Mouse (Mus musculus) hindbrain, postnatal 0 days (tissue): ENCODE measurements around the gene Bmp3. TPM values are rescaled to one million over a fixed set of nuclear protein-coding genes. Genes with fewer than 3 reads are reported as not detected.

Experiments
- ATAC-seq: fragments of 200-750 bp; cut with Nextera tagmentation; 2 replicates; pipeline ENCODE4 v1.8.0; 2017; ENCODE audit warnings: mild to moderate bottlenecking, moderate TSS enrichment, moderate library complexity
- DNase-seq: peaks from one replicate; pipeline ENCODE4 v3.0.0-alpha.2; 2015; ENCODE audit warnings: low spot score
- H3K27ac ChIP-seq: fragments of 300-500 bp; sonication (generic); 2 replicates; pipeline ENCODE4 v1.5.1; 2014; ENCODE audit warnings: mild to moderate bottlenecking
- H3K27me3 ChIP-seq: fragments of 300-500 bp; sonication (generic); 2 replicates; pipeline ENCODE4 v1.6.1; 2014; ENCODE audit warnings: low read length, mixed read lengths; ENCODE audit not compliant: insufficient read depth
- H3K36me3 ChIP-seq: fragments of 300-500 bp; sonication (generic); 2 replicates; pipeline ENCODE4 v1.6.1; 2014; ENCODE audit warnings: low read length, mixed read lengths; ENCODE audit not compliant: insufficient read depth
- H3K4me1 ChIP-seq: fragments of 300-500 bp; sonication (generic); 2 replicates; pipeline ENCODE4 v1.6.1; 2014; ENCODE audit warnings: antibody characterized with exemption, low read length, mixed read lengths; ENCODE audit not compliant: insufficient read depth
- H3K4me2 ChIP-seq: fragments of 300-500 bp; sonication (generic); 2 replicates; pipeline ENCODE4 v1.6.1; 2014; ENCODE audit warnings: low read depth, mild to moderate bottlenecking, low read length, moderate library complexity, mixed read lengths
- H3K4me3 ChIP-seq: fragments of 300-500 bp; sonication (generic); 2 replicates; pipeline ENCODE4 v1.5.1; 2014; ENCODE audit warnings: low read length
- H3K9ac ChIP-seq: fragments of 300-500 bp; sonication (generic); replicated peaks from 2 replicates; pipeline ENCODE4 v1.6.1; 2014; ENCODE audit warnings: mild to moderate bottlenecking, low read length, moderate library complexity, mixed read lengths
- H3K9me3 ChIP-seq: fragments of 300-500 bp; sonication (generic); 2 replicates; pipeline ENCODE4 v1.6.1; 2016; ENCODE audit warnings: low read length, mixed read lengths
- CTCF ChIP-seq: IDR thresholded peaks from 2 replicates; pipeline ENCODE4 v1.5.1; 2016; ENCODE audit warnings: antibody characterized with exemption, control low read depth, low read depth
- WGBS: fragments of 180-500 bp; shearing (Covaris S2); extraction: QIAGEN DNeasy Blood & Tissue Kit; methylation state at CpG from one replicate; pipeline ENCODE4 v1.1.7; 2014; 5-methylcytosine and 5-hydroxymethylcytosine counted together
- polyA plus RNA-seq: library from polyadenylated mRNA; unstranded; fragments of >200 nt; fragmentation: Nextera tagmentation; extraction: Ambion mirVana; gene quantifications from 2 replicates; pipeline ENCODE4 v1.2.1, GENCODE M21; 2015
- total RNA-seq: library from RNA; depleted of rRNA; stranded (reverse); fragments of >200 nt; gene quantifications from 2 replicates; pipeline ENCODE4 v1.2.3, GENCODE M21; 2014

Bmp3 gene
- total and polyA plus RNA-seq, 2 experiments from 2014 or later: 1.6 to 4.8 TPM

DNA sequence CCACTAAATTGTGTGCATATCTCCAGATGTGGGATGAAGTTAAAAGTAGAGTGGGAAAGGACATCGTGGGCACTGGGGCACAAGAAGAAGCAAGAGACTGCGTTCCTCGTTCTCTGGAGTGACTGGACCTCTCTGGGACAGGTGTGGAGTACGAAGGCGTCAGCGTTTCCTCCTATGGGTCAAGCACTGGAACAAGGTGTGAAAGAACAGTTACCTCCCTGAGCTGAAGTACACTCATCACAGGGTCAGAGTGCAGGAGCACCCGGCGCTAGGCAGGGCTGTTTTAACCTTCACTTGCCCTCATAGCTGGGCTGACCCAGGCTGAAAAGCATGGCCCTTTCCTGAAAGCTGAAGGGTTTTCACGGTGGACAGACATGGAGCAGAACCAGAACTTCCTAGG lies 20.5 kb upstream of the Bmp3 start:
- no peaks in the 10 kb centered on the region for H3K9me3 ChIP-seq
- H3K27ac ChIP-seq: no peak overlapping the region
- H3K4me1 ChIP-seq: no peaks in the 10 kb centered on the region
- no peak overlapping the region for H3K9ac ChIP-seq
- H3K27me3 ChIP-seq: no peaks in the 10 kb centered on the region
- ATAC-seq (no peak), DNase-seq (no peak)
- no peak overlapping the region for H3K4me2 ChIP-seq
- TF ChIP-seq CTCF: no peak
- no peak overlapping the region for H3K4me3 ChIP-seq
- 83% methylated on average over 9 of the region's 9 CpGs for WGBS
- H3K36me3 ChIP-seq: no peaks in the 10 kb centered on the region

GRCm38 (mm10) chr5:98834300-98834699 lies 19.9 kb upstream of the Bmp3 start:
- Histone ChIP-seq H3K9ac (no peak overlapping the region), H3K4me2 (no peak overlapping the region), H3K36me3 (no peaks in the 10 kb centered on the region), H3K4me1 (no peaks in the 10 kb centered on the region), H3K4me3 (no peak overlapping the region), H3K27ac (no peak overlapping the region), H3K27me3 (no peaks in the 10 kb centered on the region), H3K9me3 (no peaks in the 10 kb centered on the region)
- no peak for DNase-seq
- ATAC-seq: no peak
- WGBS: 85% methylated on average over 6 of the region's 6 CpGs
- no peak for TF ChIP-seq CTCF

DNA sequence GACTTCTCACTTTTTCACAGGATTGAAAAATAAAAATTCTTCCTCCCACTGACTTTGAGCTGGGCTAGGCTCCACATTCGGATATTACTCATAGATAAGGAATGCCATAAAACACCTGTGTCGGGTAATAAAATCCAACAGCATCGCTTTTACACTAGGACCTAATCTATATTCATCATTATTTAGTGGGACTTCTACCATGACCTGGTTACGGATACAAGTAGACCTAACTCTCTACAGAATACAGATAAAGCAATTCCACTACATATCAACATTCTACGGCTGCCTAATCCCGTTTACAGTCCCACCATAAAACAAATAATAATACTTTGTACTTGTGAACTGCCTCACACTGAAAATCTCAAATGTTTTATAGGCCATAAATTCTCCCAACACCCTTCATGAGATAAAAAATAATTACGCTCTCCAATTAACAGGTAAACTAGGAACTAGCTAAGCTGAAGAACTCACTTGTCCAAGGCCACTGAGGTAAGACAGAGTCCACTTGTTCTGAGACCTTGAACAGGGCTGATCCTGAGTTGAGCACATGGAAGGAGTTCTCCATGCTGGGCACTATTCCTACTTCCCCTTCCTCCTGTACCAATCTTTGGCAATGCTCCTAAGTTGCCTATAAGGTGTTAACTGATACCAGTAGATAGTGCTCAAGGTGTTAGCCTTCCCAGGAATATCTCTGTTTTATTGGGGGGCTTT lies 11.5 kb upstream of the Bmp3 start:
- TF ChIP-seq CTCF: no peak
- H3K36me3 ChIP-seq: no peaks in the 10 kb centered on the region
- no peak overlapping the region for H3K9ac ChIP-seq
- ATAC-seq: no peak
- H3K4me1 ChIP-seq: no peaks in the 10 kb centered on the region
- H3K27ac ChIP-seq: no peak overlapping the region
- H3K9me3 ChIP-seq: no peaks in the 10 kb centered on the region
- 90% methylated on average over 7 of the region's 7 CpGs for WGBS
- no peak overlapping the region for H3K4me3 ChIP-seq
- no peak overlapping the region for H3K4me2 ChIP-seq
- DNase-seq: no peak
- no peaks in the 10 kb centered on the region for H3K27me3 ChIP-seq

- no peak overlapping the region for H3K9ac ChIP-seq
- H3K4me1 ChIP-seq: no peaks in the 10 kb centered on the region
- DNase-seq (no peak), ATAC-seq (no peak)
- no peaks in the 10 kb centered on the region for H3K27me3 ChIP-seq
- no peak for TF ChIP-seq CTCF
- no peaks in the 10 kb centered on the region for H3K9me3 ChIP-seq
- 78% methylated on average over 1 of the region's 1 CpGs for WGBS
- H3K4me2 ChIP-seq: no peak overlapping the region
- H3K4me3 ChIP-seq: no peak overlapping the region
- H3K27ac ChIP-seq: no peak overlapping the region
- H3K36me3 ChIP-seq: no peaks in the 10 kb centered on the region
Observed at GRCm38 (mm10) chr5:98844664-98845063, 9.6 kb upstream of the Bmp3 start.

- WGBS: under 1% methylated on average over 68 of the region's 75 CpGs
- peak; percentile 79 for ATAC-seq
- Histone ChIP-seq H3K27ac (no peak overlapping the region), H3K4me3 (peak overlapping the region; percentile 57), H3K4me2 (peak overlapping the region; percentile 99), H3K9me3 (no peaks in the 10 kb centered on the region), H3K36me3 (no peaks in the 10 kb centered on the region), H3K4me1 (0 out of 2 replicates have a peak, but pooled peaks cover 4% of the 10 kb centered on the region), H3K27me3 (no peaks in the 10 kb centered on the region; the same call in 1 of the 2 replicates), H3K9ac (peak overlapping the region; percentile 43)
- DNase-seq: peak; percentile 17
- no peak for TF ChIP-seq CTCF
Observed at GRCm38 (mm10) chr5:98854627-98855564, 681 bp downstream of the Bmp3 start.

- no peaks in the 10 kb centered on the region for H3K36me3 ChIP-seq
- 12% methylated on average over 12 of the region's 12 CpGs for WGBS
- peak; percentile 27; the same call in 1 of the 2 replicates for TF ChIP-seq CTCF
- DNase-seq: peak; percentile 15
- peak overlapping the region; percentile 99 for H3K4me2 ChIP-seq
- no peaks in the 10 kb centered on the region for H3K9me3 ChIP-seq
- no peak overlapping the region for H3K9ac ChIP-seq
- H3K27ac ChIP-seq: no peak overlapping the region
- 0 out of 2 replicates have a peak, but pooled peaks cover 4% of the 10 kb centered on the region for H3K4me1 ChIP-seq
- ATAC-seq: no peak
- peak overlapping the region; percentile 57 for H3K4me3 ChIP-seq
- H3K27me3 ChIP-seq: peaks cover 1% of the 10 kb centered on the region; the same call in 1 of the 2 replicates
Observed at GRCm38 (mm10) chr5:98855741-98856140, 1.5 kb downstream of the Bmp3 start.
